Mouse (Mus musculus): Measurements from ENCODE around the gene Snrk. TPM values are rescaled to one million over a fixed set of nuclear protein-coding genes. Genes with fewer than 3 reads are reported as not detected.

Snrk gene
- 10 to 100 TPM; 67.1 to 71.6 TPM for total RNA-seq (2023)

DNA sequence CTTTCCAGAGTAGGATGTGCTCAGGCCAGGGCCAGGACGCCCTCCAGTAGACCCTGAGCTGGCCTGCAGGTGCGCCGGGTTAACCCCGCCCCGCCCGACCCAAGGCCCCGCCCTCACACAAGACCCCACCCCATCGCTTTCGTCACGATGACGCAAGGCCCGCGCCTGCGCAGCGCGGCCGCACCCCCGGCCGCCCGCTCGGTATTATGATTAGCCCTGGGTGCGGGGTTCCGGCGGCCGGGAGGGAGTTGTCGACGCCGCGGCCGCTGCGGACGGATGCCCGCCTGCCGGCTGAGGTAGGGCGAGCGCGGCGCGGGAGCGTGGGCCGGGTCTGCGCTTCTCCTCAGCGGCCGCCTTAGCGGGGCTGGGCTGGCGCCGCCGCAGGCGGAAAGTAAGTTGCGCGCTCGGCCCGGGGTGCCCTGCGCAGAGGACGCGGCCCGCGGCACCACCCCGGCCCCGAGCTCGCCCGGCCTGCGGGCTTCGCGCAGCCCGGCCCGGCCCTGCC, at the start of gene Snrk:
Snrk (plus strand) TSS at position 155 of the 505 bp plus-strand sequence.

Other genes with a start within 250 kb of the Snrk start
- 10 to 100 TPM; 22.2 to 23.1 TPM for gene Ackr2, start 218.9 kb upstream of the Snrk start, total RNA-seq (2023)
- gene Cyp8b1, start 201.0 kb upstream of the Snrk start, total RNA-seq (2023) = not detected
- gene Fam198a, start 166.3 kb upstream of the Snrk start, total RNA-seq (2023) = 1 to 10 TPM in 1 of 2 experiments, under 1 TPM in 1; 0.93 to 1.3 TPM
- not detected for gene Pomgnt2, start 120.2 kb upstream of the Snrk start, total RNA-seq (2023)
- 10 to 100 TPM; 16.3 to 20.4 TPM for gene Ano10, start 177.2 kb downstream of the Snrk start, total RNA-seq (2023)
- gene Abhd5, start 234.3 kb downstream of the Snrk start, total RNA-seq (2023) = 10 to 100 TPM; 20.8 to 24.0 TPM